Mouse (Mus musculus): ENCODE data around the gene Tmem139. TPM values are rescaled to one million over a fixed set of nuclear protein-coding genes. Genes with fewer than 3 reads are reported as not detected.

Gene Tmem139
- polyA plus RNA-seq, 1 experiment from 2014 or later, result 22.9 TPM

GRCm38 (mm10) chr6:42270817-42271216 is 9.0 kb downstream of the Tmem139 start:
- ATAC-seq (no peak), DNase-seq (ENCODE audit: low spot score) (no peak)
- Histone ChIP-seq H3K4me1 (ENCODE audit: insufficient read depth, low read depth, low read length) (no peaks in the 10 kb centered on the region), H3K27me3 (replicated peaks; ENCODE audit: insufficient read depth, low read length) (no peaks in the 10 kb centered on the region), H3K36me3 (ENCODE audit: insufficient read depth, low read length) (peaks cover 35% of the 10 kb centered on the region), H3K9ac (replicated peaks; ENCODE audit: low read depth) (no peak overlapping the region), H3K4me3 (ENCODE audit: low read depth, low read length) (no peak overlapping the region), H3K9me3 (ENCODE audit: low read length) (no peaks in the 10 kb centered on the region), H3K4me2 (replicated peaks; ENCODE audit: low read depth, low read length) (no peak overlapping the region), H3K27ac (ENCODE audit: low read length) (no peak overlapping the region)
- TF ChIP-seq EP300 (IDR thresholded peaks at IDR 0.05) (no peak), CTCF (IDR thresholded peaks at IDR 0.05) (no peak)

- H3K4me1 ChIP-seq (ENCODE audit: insufficient read depth, low read depth, low read length), result no peaks in the 10 kb centered on the region
- no peak overlapping the region for H3K4me2 ChIP-seq (replicated peaks; ENCODE audit: low read depth, low read length)
- H3K36me3 ChIP-seq (ENCODE audit: insufficient read depth, low read length), result peaks cover 56% of the 10 kb centered on the region
- WGBS, result 46% methylated on average over 2 of the region's 2 CpGs
- H3K27ac ChIP-seq (ENCODE audit: low read length), result no peak overlapping the region
- TF ChIP-seq CTCF (IDR thresholded peaks at IDR 0.05) (no peak), EP300 (IDR thresholded peaks at IDR 0.05) (no peak)
- no peak overlapping the region for H3K9ac ChIP-seq (replicated peaks; ENCODE audit: low read depth)
- ATAC-seq (no peak), DNase-seq (ENCODE audit: low spot score) (no peak)
- no peak overlapping the region for H3K4me3 ChIP-seq (ENCODE audit: low read depth, low read length)
- H3K27me3 ChIP-seq (replicated peaks; ENCODE audit: insufficient read depth, low read length), result no peaks in the 10 kb centered on the region
- no peaks in the 10 kb centered on the region for H3K9me3 ChIP-seq (ENCODE audit: low read length)
Observed at GRCm38 (mm10) chr6:42276151-42276550, 14.4 kb downstream of the Tmem139 start.

GRCm38 (mm10) chr6:42282865-42283528 is 21.2 kb downstream of the Tmem139 start:
- Histone ChIP-seq H3K36me3 (ENCODE audit: insufficient read depth, low read length) (peaks cover 28% of the 10 kb centered on the region; the same call in 1 of the 2 replicates), H3K27ac (ENCODE audit: low read length) (no peak overlapping the region)
- ATAC-seq, result no peak

GRCm38 (mm10) chr6:42286448-42286847 is 24.7 kb downstream of the Tmem139 start, which contains the start of gene Clcn1:
Gene Clcn1, plus strand, starts transcription at chr6:42286685.
- no peak within 1 kb of the TSS for H3K4me3 ChIP-seq (ENCODE audit: low read depth, low read length)
- no peaks in the 10 kb centered on the region for H3K4me1 ChIP-seq (ENCODE audit: insufficient read depth, low read depth, low read length)
- ATAC-seq (no peak), DNase-seq (ENCODE audit: low spot score) (no peak)
- H3K9ac ChIP-seq (replicated peaks; ENCODE audit: low read depth), result no peak within 1 kb of the TSS
- TF ChIP-seq CTCF (IDR thresholded peaks at IDR 0.05) (no peak), EP300 (IDR thresholded peaks at IDR 0.05) (no peak)
- H3K4me2 ChIP-seq (replicated peaks; ENCODE audit: low read depth, low read length), result no peak within 1 kb of the TSS
- H3K27ac ChIP-seq (ENCODE audit: low read length), result no peak within 1 kb of the TSS
- H3K9me3 ChIP-seq (ENCODE audit: low read length), result no peaks in the 10 kb centered on the region
- WGBS, result 69% methylated on average over 5 of the region's 5 CpGs
- peaks cover 6% of the 10 kb centered on the region; the same call in 1 of the 2 replicates for H3K36me3 ChIP-seq (ENCODE audit: insufficient read depth, low read length)
- no peaks in the 10 kb centered on the region for H3K27me3 ChIP-seq (replicated peaks; ENCODE audit: insufficient read depth, low read length)

More at GRCm38 (mm10) chr6:42282865-42283528, 21.2 kb downstream of the Tmem139 start:
- Histone ChIP-seq H3K27me3 (replicated peaks; ENCODE audit: insufficient read depth, low read length) (no peaks in the 10 kb centered on the region), H3K4me3 (ENCODE audit: low read depth, low read length) (no peak overlapping the region), H3K9ac (replicated peaks; ENCODE audit: low read depth) (no peak overlapping the region), H3K4me1 (ENCODE audit: insufficient read depth, low read depth, low read length) (no peaks in the 10 kb centered on the region), H3K4me2 (replicated peaks; ENCODE audit: low read depth, low read length) (no peak overlapping the region), H3K9me3 (ENCODE audit: low read length) (no peaks in the 10 kb centered on the region)
- no peak for DNase-seq (ENCODE audit: low spot score)
- 75% methylated on average over 5 of the region's 5 CpGs for WGBS
- TF ChIP-seq EP300 (IDR thresholded peaks at IDR 0.05) (no peak), CTCF (IDR thresholded peaks at IDR 0.05) (no peak)

GRCm38 (mm10) chr6:42287562-42287961 is 25.8 kb downstream of the Tmem139 start:
- no peak for DNase-seq (ENCODE audit: low spot score)
- Histone ChIP-seq H3K36me3 (ENCODE audit: insufficient read depth, low read length) (peaks cover 4% of the 10 kb centered on the region; the same call in 1 of the 2 replicates), H3K4me3 (ENCODE audit: low read depth, low read length) (no peak overlapping the region), H3K4me1 (ENCODE audit: insufficient read depth, low read depth, low read length) (no peaks in the 10 kb centered on the region), H3K4me2 (replicated peaks; ENCODE audit: low read depth, low read length) (no peak overlapping the region), H3K9me3 (ENCODE audit: low read length) (no peaks in the 10 kb centered on the region), H3K27ac (ENCODE audit: low read length) (no peak overlapping the region), H3K9ac (replicated peaks; ENCODE audit: low read depth) (no peak overlapping the region), H3K27me3 (replicated peaks; ENCODE audit: insufficient read depth, low read length) (no peaks in the 10 kb centered on the region)
- TF ChIP-seq EP300 (IDR thresholded peaks at IDR 0.05) (no peak), CTCF (IDR thresholded peaks at IDR 0.05) (no peak)
- ATAC-seq, result no peak

- Histone ChIP-seq H3K4me1 (ENCODE audit: insufficient read depth, low read depth, low read length) (no peaks in the 10 kb centered on the region), H3K4me3 (ENCODE audit: low read depth, low read length) (no peak overlapping the region), H3K27me3 (replicated peaks; ENCODE audit: insufficient read depth, low read length) (no peaks in the 10 kb centered on the region), H3K4me2 (replicated peaks; ENCODE audit: low read depth, low read length) (no peak overlapping the region), H3K9me3 (ENCODE audit: low read length) (no peaks in the 10 kb centered on the region), H3K9ac (replicated peaks; ENCODE audit: low read depth) (no peak overlapping the region), H3K27ac (ENCODE audit: low read length) (no peak overlapping the region), H3K36me3 (ENCODE audit: insufficient read depth, low read length) (no peaks in the 10 kb centered on the region)
- ATAC-seq (no peak), DNase-seq (ENCODE audit: low spot score) (no peak)
- TF ChIP-seq EP300 (IDR thresholded peaks at IDR 0.05), result no peak
- WGBS, result 83% methylated on average over 6 of the region's 6 CpGs
Observed at GRCm38 (mm10) chr6:42293327-42293726, 31.6 kb downstream of the Tmem139 start.
